12 mouse cellular contexts compared by ENCODE assay signal in genomic region chr12:40888261-40888791, GRCm38 (mm10).
A peak's percentile ranks its signal among the peaks of the same experiment; 100 is the strongest.
DNase-seq lines count a peak whose midpoint lies in the region; ATAC-seq and TF ChIP-seq lines count a peak whose summit lies in the region.
"Had no signal": no experiment of that assay in that cellular context is flagged by ENCODE, and none has a peak within 500 bp of the region (broad histone marks: within the 10 kb centered on the region; RNA-seq: fewer than 3 reads in every experiment).

No protein-coding gene starts in this region.

- ATAC-seq in heart, embryonic 11.5 days (replicated peaks; ENCODE audit: insufficient number of reproducible peaks, low FRiP score, low TSS enrichment), result peak; percentile 86
- peak; percentile 74 for ATAC-seq in erythroid progenitor cell, adult 5-6 weeks (replicated peaks; ENCODE audit: low FRiP score, poor library complexity, severe bottlenecking)
- ATAC-seq in liver, postnatal 0 days, result peak; percentile 92
- ATAC-seq: CD4-positive, CD25-positive, alpha-beta regulatory T cell, adult 4 months; hindbrain, postnatal 0 days had no signal

- in situ Hi-C loops in CH12.LX (cut with MboI; ENCODE audit: low pct_ligation_motif_present, low pct_unique_long_range_greater_than_20kb, low sequenced_read_pairs), result no loop called here

- H3K27me3 ChIP-seq in heart, embryonic 11.5 days (ENCODE audit: control insufficient read depth, insufficient read depth, low read length), result no peaks in the 10 kb centered on the region
- no peaks in the 10 kb centered on the region for H3K27me3 ChIP-seq in CH12.LX (replicated peaks)
- H3K27me3 ChIP-seq in liver, postnatal 0 days (ENCODE audit: insufficient read depth, low read length), result no peaks in the 10 kb centered on the region
- H3K27me3 ChIP-seq: forebrain, embryonic 12.5 days had no signal

- TF ChIP-seq EP300 in CH12.LX (IDR thresholded peaks at IDR 0.05; ENCODE audit: low read length), result peak; percentile 83
- TF ChIP-seq EP300 in liver, postnatal 0 days (IDR thresholded peaks at IDR 0.05; ENCODE audit: low read depth), result no peak

- no peak for DNase-seq in heart, postnatal 36 days
- DNase-seq in CH12.LX (ENCODE audit: extremely low read depth), result peak; percentile 77
- DNase-seq in liver, postnatal 0 days, result peak; percentile 55
- no peak for DNase-seq in cerebellum, postnatal 14 days
- DNase-seq in cerebellum, adult 11-12 months, result no peak
- DNase-seq in right cerebral cortex, postnatal 14 days, result no peak
- DNase-seq: right cerebral cortex, adult 18-20 months had no signal

- H3K79me2 ChIP-seq in CH12.LX (replicated peaks; ENCODE audit: control insufficient read depth, extremely low read depth, insufficient read depth, poor library complexity, severe bottlenecking), result no peaks in the 10 kb centered on the region

- no peak overlapping the region for H3K9ac ChIP-seq in heart, embryonic 11.5 days (ENCODE audit: low read depth, low read length)
- no peak overlapping the region for H3K9ac ChIP-seq in CH12.LX (ENCODE audit: insufficient read depth, low read depth)
- peak overlapping the region; percentile 39; the same call in 1 of the 2 replicates for H3K9ac ChIP-seq in liver, postnatal 0 days (replicated peaks)
- H3K9ac ChIP-seq: forebrain, embryonic 12.5 days had no signal

- H3K36me3 ChIP-seq in heart, embryonic 11.5 days (ENCODE audit: control insufficient read depth, insufficient read depth, low read length), result no peaks in the 10 kb centered on the region
- H3K36me3 ChIP-seq in CH12.LX (replicated peaks in 1 of 2; ENCODE audit: control insufficient read depth in 1 of 2, insufficient read depth in 1 of 2, low read length in 1 of 2), result no peaks in the 10 kb centered on the region
- H3K36me3 ChIP-seq in liver, postnatal 0 days (replicated peaks; ENCODE audit: insufficient read depth, low read length), result no peaks in the 10 kb centered on the region
- H3K36me3 ChIP-seq: forebrain, embryonic 12.5 days had no signal

- H3K4me1 ChIP-seq in heart, embryonic 11.5 days (ENCODE audit: control insufficient read depth, insufficient read depth, low read length), result peaks cover 6% of the 10 kb centered on the region; the same call in 1 of the 2 replicates
- peaks cover 7 to 22% of the 10 kb centered on the region in 2 experiments; a peak in 3 of 4 replicates for H3K4me1 ChIP-seq in CH12.LX (ENCODE audit: control insufficient read depth in 1 of 2, insufficient read depth in 2 of 2)
- H3K4me1 ChIP-seq in liver, postnatal 0 days (ENCODE audit: insufficient read depth), result peaks cover 21% of the 10 kb centered on the region
- H3K4me1 ChIP-seq: forebrain, embryonic 12.5 days had no signal

- H3K4me2 ChIP-seq in heart, embryonic 11.5 days, result peak overlapping the region; percentile 49
- peak overlapping the region; percentile 48; the same call in 1 of the 2 replicates for H3K4me2 ChIP-seq in CH12.LX (ENCODE audit: insufficient read depth, low read depth, poor library complexity, severe bottlenecking)
- H3K4me2 ChIP-seq in liver, postnatal 0 days (ENCODE audit: low read depth, low read length), result peak overlapping the region; percentile 39; the same call in 1 of the 2 replicates
- H3K4me2 ChIP-seq: forebrain, embryonic 12.5 days had no signal

- WGBS in heart, embryonic 11.5 days (ENCODE audit: insufficient replicate concordance), result 27% methylated on average over 2 of the region's 2 CpGs
- WGBS in liver, postnatal 0 days (ENCODE audit: insufficient replicate concordance), result 26% methylated on average over 2 of the region's 2 CpGs

- H3K4me3 ChIP-seq in heart, embryonic 11.5 days (ENCODE audit: low read depth, low read length), result no peak overlapping the region
- no peak overlapping the region for H3K4me3 ChIP-seq in CH12.LX (replicated peaks in 1 of 3; ENCODE audit: low read depth in 2 of 3, low read length in 2 of 3, poor library complexity in 1 of 3)
- H3K4me3 ChIP-seq in liver, postnatal 0 days (ENCODE audit: low read depth, low read length), result no peak overlapping the region
- H3K4me3 ChIP-seq: forebrain, embryonic 12.5 days had no signal

- no peaks in the 10 kb centered on the region for H3K9me3 ChIP-seq in heart, embryonic 11.5 days (replicated peaks; ENCODE audit: control insufficient read depth, low read length)
- H3K9me3 ChIP-seq in CH12.LX (replicated peaks; ENCODE audit: low read length), result no peaks in the 10 kb centered on the region
- H3K9me3 ChIP-seq in liver, postnatal 0 days (ENCODE audit: low read length), result no peaks in the 10 kb centered on the region
- H3K9me3 ChIP-seq: forebrain, embryonic 12.5 days had no signal

- no peak for TF ChIP-seq POLR2A in CH12.LX (IDR thresholded peaks at IDR 0.05; ENCODE audit: low read depth, low read length)

- peak overlapping the region; percentile 77 for H3K27ac ChIP-seq in heart, embryonic 11.5 days (ENCODE audit: low read depth, low read length)
- no peak overlapping the region for H3K27ac ChIP-seq in CH12.LX (ENCODE audit: insufficient read depth, low read depth)
- peak overlapping the region; percentile 83 for H3K27ac ChIP-seq in liver, postnatal 0 days (ENCODE audit: low read depth)
- H3K27ac ChIP-seq: forebrain, embryonic 12.5 days; hindbrain, postnatal 0 days had no signal

- intact Hi-C loops in heart, postnatal 36 days (cut with DNase I), result no loop called here

- TF ChIP-seq CTCF in CH12.LX (conservative IDR thresholded peaks at IDR 0.05 in 1 of 2, IDR thresholded peaks at IDR 0.05 in 1 of 2; ENCODE audit: low read depth in 2 of 2, low read length in 2 of 2), result no peak
- no peak for TF ChIP-seq CTCF in liver, postnatal 0 days (IDR thresholded peaks at IDR 0.05; ENCODE audit: low read depth)

- dilution Hi-C loops in CH12.LX (cut with MboI; ENCODE audit: extremely low pct_ligation_motif_present, extremely low pct_unique_long_range_greater_than_20kb, low sequenced_read_pairs), result no loop called here

- TF ChIP-seq RAD21 in CH12.LX (IDR thresholded peaks at IDR 0.05; ENCODE audit: low read depth, low read length), result no peak

TF ChIP-seq in CH12.LX, 34 proteins besides CTCF, POLR2A, EP300 and RAD21:
- TF ChIP-seq MAFK (IDR thresholded peaks at IDR 0.05; ENCODE audit: insufficient replicate concordance, low read length), result peak; percentile 64; the same call in 1 of the 2 replicates
- TF ChIP-seq ZMIZ1 (IDR thresholded peaks at IDR 0.05; ENCODE audit: low read depth, low read length), result no peak
- peak; percentile 96 for TF ChIP-seq JUND (conservative IDR thresholded peaks at IDR 0.05; ENCODE audit: low read depth, low read length)
- no peak for TF ChIP-seq CHD2 (IDR thresholded peaks at IDR 0.05; ENCODE audit: low read length)
- TF ChIP-seq NELFE (IDR thresholded peaks at IDR 0.05; ENCODE audit: low read depth, low read length), result no peak
- TF ChIP-seq IRF4 (IDR thresholded peaks at IDR 0.05; ENCODE audit: low read depth, low read length), result peak; percentile 93
- no peak for TF ChIP-seq RCOR1 (conservative IDR thresholded peaks at IDR 0.05; ENCODE audit: low read depth, low read length)
- peak; percentile 29; the same call in 1 of the 2 replicates for TF ChIP-seq ETS1 (conservative IDR thresholded peaks at IDR 0.05; ENCODE audit: low read depth, low read length)
- TF ChIP-seq JUN (IDR thresholded peaks at IDR 0.05; ENCODE audit: insufficient read depth, low read depth, low read length), result peak; percentile 83
- TF ChIP-seq USF2 (conservative IDR thresholded peaks at IDR 0.05; ENCODE audit: low read depth, low read length), result no peak
- TF ChIP-seq BHLHE40 (IDR thresholded peaks at IDR 0.05; ENCODE audit: low read depth, low read length), result peak; percentile 46; the same call in 1 of the 2 replicates
- no peak for TF ChIP-seq MYC (IDR thresholded peaks at IDR 0.05; ENCODE audit: low read depth, low read length)
- 0 out of 2 replicates have a peak, but pooled peaks have one; percentile 15 for TF ChIP-seq MEF2A (IDR thresholded peaks at IDR 0.05; ENCODE audit: borderline replicate concordance, low read depth, low read length)

Comparison
In these comparisons a context has a peak if more than half of its experiments do, and no peak if none do; other contexts are left out.
1. DNase-seq: peak in CH12.LX (single experiment) and liver, postnatal 0 days (single experiment); none in heart, postnatal 36 days (0 of 2), cerebellum, postnatal 14 days (0 of 2), cerebellum, adult 11-12 months (single experiment) and right cerebral cortex, postnatal 14 days (single experiment).
2. Peak in every context shown above with its lines, with median percentiles within 50 percentile points of each other: ATAC-seq and H3K4me2 ChIP-seq.